Mouse (Mus musculus) liver, embryonic 11.5 days (tissue): ENCODE data around the gene Tdrd9. TPM values are rescaled to one million over a fixed set of nuclear protein-coding genes. Genes with fewer than 3 reads are reported as not detected.

Experiments used
- ATAC-seq: fragments of 200-750 bp; cut with Nextera tagmentation; replicated peaks from 2 replicates; pipeline ENCODE4 v1.8.0; 2017; ENCODE audit warnings: moderate number of reproducible peaks, mild to moderate bottlenecking, moderate TSS enrichment, moderate library complexity; ENCODE audit not compliant: low FRiP score
- DNase-seq: peaks from one replicate; pipeline ENCODE4 v3.0.0-alpha.2; 2017; ENCODE audit warnings: low spot score
- H3K27ac ChIP-seq: fragments of 300-500 bp; sonication (generic); 2 replicates; pipeline ENCODE4 v1.5.1; 2014; ENCODE audit warnings: mild to moderate bottlenecking, low read depth, low read length, control low read depth
- H3K27me3 ChIP-seq: fragments of 300-500 bp; sonication (generic); replicated peaks from 2 replicates; pipeline ENCODE4 v1.6.1; 2014; ENCODE audit warnings: low read length, mixed read lengths; ENCODE audit not compliant: control insufficient read depth, insufficient read depth
- H3K36me3 ChIP-seq: fragments of 300-500 bp; sonication (generic); 2 replicates; pipeline ENCODE4 v1.6.1; 2014; ENCODE audit warnings: mild to moderate bottlenecking, low read length, moderate library complexity, mixed read lengths; ENCODE audit not compliant: control insufficient read depth, insufficient read depth
- H3K4me1 ChIP-seq: fragments of 300-500 bp; sonication (generic); replicated peaks from 2 replicates; pipeline ENCODE4 v1.6.1; 2014; ENCODE audit warnings: low read length, mixed read lengths; ENCODE audit not compliant: control insufficient read depth, insufficient read depth
- H3K4me2 ChIP-seq: fragments of 300-500 bp; sonication (generic); 2 replicates; pipeline ENCODE4 v1.6.1; 2014; ENCODE audit warnings: mild to moderate bottlenecking, control low read depth, moderate library complexity
- H3K4me3 ChIP-seq: fragments of 300-500 bp; sonication (generic); 2 replicates; pipeline ENCODE4 v1.5.1; 2014; ENCODE audit warnings: low read depth, low read length, control low read depth
- H3K9ac ChIP-seq: fragments of 300-500 bp; sonication (generic); 2 replicates; pipeline ENCODE4 v1.6.1; 2014; ENCODE audit warnings: low read depth, low read length, control low read depth
- H3K9me3 ChIP-seq: fragments of 300-500 bp; sonication (generic); 2 replicates; pipeline ENCODE4 v1.6.1; 2016; ENCODE audit warnings: low read length, inconsistent platforms, mixed read lengths; ENCODE audit not compliant: control insufficient read depth
- WGBS: fragments of 180-500 bp; shearing (Covaris S2); extraction: QIAGEN DNeasy Blood & Tissue Kit; methylation state at CpG from one replicate; pipeline ENCODE4 v1.1.7; 2014; 5-methylcytosine and 5-hydroxymethylcytosine counted together
- polyA plus RNA-seq: library from polyadenylated mRNA; unstranded; fragments of >200 nt; fragmentation: Nextera tagmentation; extraction: Ambion mirVana; gene quantifications from 2 replicates; pipeline ENCODE4 v1.2.1, GENCODE M21; 2014

The Tdrd9 gene
- polyA plus RNA-seq, 1 experiment from 2014 or later, result 0.40 TPM

DNA sequence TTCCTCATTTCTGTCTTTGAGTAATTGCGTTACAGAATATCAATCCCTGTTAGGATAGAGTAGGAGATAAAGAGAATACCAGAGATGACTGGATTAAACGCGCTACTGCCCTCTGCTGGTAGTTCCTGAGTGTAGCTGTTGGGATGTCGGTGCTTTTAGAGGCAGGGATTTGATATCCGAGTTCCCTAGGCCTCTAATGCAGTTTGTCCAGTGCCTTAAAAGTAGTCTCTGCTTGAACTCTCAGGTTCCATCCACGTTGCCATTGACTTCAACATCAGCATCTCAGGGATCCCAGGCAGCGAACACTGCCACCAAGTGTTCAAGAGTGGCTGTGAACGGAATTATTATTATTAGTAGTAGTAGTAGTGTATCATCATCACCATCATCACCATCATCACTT is 29.9 kb downstream of the Tdrd9 start:
- 23% methylated on average over 8 of the region's 8 CpGs for WGBS
- H3K36me3 ChIP-seq, result no peaks in the 10 kb centered on the region
- ATAC-seq (no peak), DNase-seq (peak; percentile 46)
- no peak overlapping the region for H3K4me3 ChIP-seq
- no peak overlapping the region for H3K27ac ChIP-seq
- H3K9ac ChIP-seq, result no peak overlapping the region
- H3K27me3 ChIP-seq, result no peaks in the 10 kb centered on the region
- no peaks in the 10 kb centered on the region for H3K9me3 ChIP-seq
- no peak overlapping the region for H3K4me2 ChIP-seq
- no peaks in the 10 kb centered on the region for H3K4me1 ChIP-seq

DNA sequence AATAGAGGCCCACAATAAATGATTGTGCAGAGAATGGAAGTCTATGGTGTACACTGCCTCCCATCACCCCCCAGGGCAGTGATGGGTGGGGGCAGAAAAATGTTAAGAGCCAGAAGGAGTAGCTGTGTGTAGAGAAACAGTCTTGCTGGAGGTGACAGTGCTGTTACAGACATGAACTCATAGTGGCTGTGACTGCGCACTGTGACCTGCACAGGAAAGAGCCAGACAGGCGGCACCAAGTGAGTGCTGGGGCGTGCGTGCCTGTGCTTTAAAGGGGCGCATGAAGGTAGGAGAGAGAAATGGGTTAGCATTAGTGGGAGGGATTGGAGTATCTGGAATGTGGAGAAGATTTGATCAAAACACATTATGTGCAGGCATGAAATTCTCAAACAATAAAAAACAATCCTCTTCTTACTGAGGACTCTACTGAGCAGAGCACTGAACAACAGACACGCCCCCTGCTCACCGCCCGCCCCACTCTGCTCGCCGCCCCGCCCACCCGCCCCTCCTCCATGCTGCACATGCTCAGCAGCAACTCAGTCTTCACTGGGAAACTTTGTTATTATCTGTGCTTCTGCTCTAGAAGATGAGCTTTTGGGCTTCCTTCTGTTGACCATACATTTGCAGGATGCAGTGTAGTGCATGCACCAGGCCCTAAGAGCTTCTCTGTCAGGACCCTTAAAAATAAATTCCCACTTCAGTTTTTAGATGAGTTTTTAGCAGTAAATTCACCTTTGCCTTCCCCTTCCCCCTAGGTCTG is 41.3 kb downstream of the Tdrd9 start:
- DNase-seq (no peak), ATAC-seq (peak; percentile 34; the same call in 1 of the 2 replicates)
- Histone ChIP-seq H3K9ac (no peak overlapping the region), H3K9me3 (no peaks in the 10 kb centered on the region), H3K27ac (no peak overlapping the region), H3K4me3 (no peak overlapping the region), H3K27me3 (no peaks in the 10 kb centered on the region), H3K36me3 (no peaks in the 10 kb centered on the region), H3K4me1 (no peaks in the 10 kb centered on the region), H3K4me2 (no peak overlapping the region)
- 42% methylated on average over 12 of the region's 12 CpGs for WGBS

DNA sequence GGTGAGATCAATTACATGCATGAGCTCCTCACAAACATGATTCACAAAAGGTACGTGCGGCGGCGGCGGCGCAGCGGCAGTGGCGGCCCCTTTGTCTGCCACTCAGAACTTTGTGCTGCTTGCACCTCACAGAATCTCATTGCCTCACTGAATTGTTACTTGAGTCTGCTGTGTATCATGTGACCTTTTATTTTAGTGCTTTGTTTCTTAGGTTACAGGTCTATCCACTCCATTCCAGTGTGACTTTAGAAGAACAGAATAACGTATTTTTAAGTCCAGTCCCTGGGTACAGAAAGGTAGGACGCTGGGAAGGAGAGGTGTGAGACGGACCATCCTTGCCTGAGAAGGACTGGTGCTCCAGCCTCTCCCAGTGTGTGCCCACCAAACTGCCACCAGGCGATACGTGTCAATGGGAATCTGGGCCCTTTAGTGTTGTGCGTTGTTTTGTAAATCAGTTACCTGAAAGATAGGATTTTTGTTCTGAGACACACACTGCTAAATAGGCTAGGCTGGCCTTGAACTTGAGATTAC is 42.0 kb downstream of the Tdrd9 start:
- no peak overlapping the region for H3K4me2 ChIP-seq
- H3K4me1 ChIP-seq, result no peaks in the 10 kb centered on the region
- ATAC-seq, result no peak; the same call in 1 of the 2 replicates
- 46% methylated on average over 14 of the region's 14 CpGs for WGBS
- H3K4me3 ChIP-seq, result no peak overlapping the region
- H3K27me3 ChIP-seq, result no peaks in the 10 kb centered on the region
- no peaks in the 10 kb centered on the region for H3K36me3 ChIP-seq
- no peak for DNase-seq
- no peaks in the 10 kb centered on the region for H3K9me3 ChIP-seq
- H3K9ac ChIP-seq, result no peak overlapping the region
- H3K27ac ChIP-seq, result no peak overlapping the region

DNA sequence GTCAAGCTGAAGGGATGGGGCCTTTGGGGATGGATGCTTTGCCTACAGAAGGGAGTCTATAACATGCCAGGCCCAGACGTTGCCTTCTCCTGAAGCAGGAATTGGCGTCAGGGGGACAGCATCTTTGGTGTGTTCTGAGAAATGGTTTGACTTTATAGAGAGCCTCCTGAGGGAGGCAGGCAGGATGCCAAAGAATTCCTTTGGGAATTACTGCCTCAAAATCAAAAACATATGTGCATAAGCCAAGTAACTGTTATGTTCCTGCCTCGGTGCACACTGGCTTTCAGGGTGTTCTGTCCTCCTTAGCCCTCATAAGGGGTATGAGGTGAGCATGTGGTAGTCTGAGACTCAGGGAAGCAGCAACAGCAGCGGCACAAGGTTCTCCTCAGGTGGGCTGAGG is 45.0 kb downstream of the Tdrd9 start:
- DNase-seq (no peak), ATAC-seq (no peak)
- no peak overlapping the region for H3K27ac ChIP-seq
- WGBS, result 78% methylated on average over 4 of the region's 4 CpGs
- H3K9me3 ChIP-seq, result no peaks in the 10 kb centered on the region
- no peak overlapping the region for H3K4me2 ChIP-seq
- H3K36me3 ChIP-seq, result no peaks in the 10 kb centered on the region
- no peak overlapping the region for H3K4me3 ChIP-seq
- no peaks in the 10 kb centered on the region for H3K4me1 ChIP-seq
- no peaks in the 10 kb centered on the region for H3K27me3 ChIP-seq
- H3K9ac ChIP-seq, result no peak overlapping the region

DNA sequence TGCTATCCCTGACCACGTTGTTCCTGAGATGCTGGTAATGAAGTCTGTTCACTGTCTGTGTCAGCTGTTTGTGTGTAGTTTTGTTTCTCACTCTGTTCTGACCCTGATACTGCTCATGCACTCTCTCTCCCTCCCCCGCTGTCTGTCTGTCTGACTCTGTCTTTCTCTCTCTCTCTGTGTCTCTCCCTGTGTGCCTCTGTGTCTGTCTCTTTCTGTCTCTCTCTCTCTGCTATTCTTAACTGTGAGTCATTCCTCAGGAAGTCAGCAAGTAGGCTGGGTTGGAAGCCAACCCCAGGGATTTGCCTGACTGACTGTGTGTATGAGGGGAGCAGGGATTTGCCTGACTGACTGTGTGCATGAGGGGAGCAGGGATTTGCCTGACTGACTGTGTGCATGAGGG is 51.9 kb downstream of the Tdrd9 start:
- no peaks in the 10 kb centered on the region for H3K36me3 ChIP-seq
- H3K27ac ChIP-seq, result no peak overlapping the region
- no peak overlapping the region for H3K4me2 ChIP-seq
- H3K4me1 ChIP-seq, result no peaks in the 10 kb centered on the region
- H3K27me3 ChIP-seq, result no peaks in the 10 kb centered on the region
- no peak for ATAC-seq
- no peak overlapping the region for H3K4me3 ChIP-seq
- peaks cover 5% of the 10 kb centered on the region; the same call in 1 of the 2 replicates for H3K9me3 ChIP-seq
- DNase-seq, result no peak
- no peak overlapping the region for H3K9ac ChIP-seq
- WGBS, result 84% methylated on average over 2 of the region's 2 CpGs

DNA sequence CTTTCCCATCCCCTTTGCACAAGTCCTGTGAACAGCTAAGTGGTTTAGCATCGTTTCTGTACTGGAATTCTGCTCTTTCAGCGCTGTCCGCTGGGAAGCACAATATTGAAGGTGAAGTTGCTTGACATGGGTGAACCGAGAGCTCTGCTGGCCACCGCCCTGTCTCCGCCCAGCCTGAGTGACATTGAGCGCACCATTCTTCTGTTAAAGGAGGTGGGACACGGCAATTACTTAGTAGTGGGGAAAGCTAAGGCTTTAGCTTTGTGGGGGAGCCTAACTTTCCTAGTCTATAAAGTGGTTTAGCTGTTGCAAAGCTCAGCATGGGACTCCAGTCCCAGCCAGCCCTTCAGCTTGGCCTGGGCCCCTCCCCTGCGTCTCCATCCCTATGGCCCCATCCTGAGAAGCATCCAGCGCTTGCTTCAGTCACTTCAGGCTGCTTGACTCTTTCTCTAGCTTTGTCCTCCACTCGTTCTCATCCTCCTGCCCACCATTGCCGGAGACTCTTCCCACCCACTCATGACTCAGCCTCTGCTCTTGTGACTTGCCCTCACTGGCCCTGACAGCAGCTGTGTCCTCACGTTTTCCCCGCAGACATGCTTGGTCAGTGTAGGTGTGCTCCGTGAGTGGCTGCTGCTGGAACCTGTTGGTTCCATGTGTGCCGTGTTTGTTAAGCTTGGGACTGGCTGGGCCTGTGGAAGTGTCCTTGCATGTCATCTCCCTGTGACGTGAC is 53.4 kb downstream of the Tdrd9 start:
- no peak overlapping the region for H3K9ac ChIP-seq
- H3K27ac ChIP-seq, result no peak overlapping the region
- H3K9me3 ChIP-seq, result peaks cover 5% of the 10 kb centered on the region; the same call in 1 of the 2 replicates
- no peaks in the 10 kb centered on the region for H3K4me1 ChIP-seq
- 79% methylated on average over 17 of the region's 17 CpGs for WGBS
- no peaks in the 10 kb centered on the region for H3K27me3 ChIP-seq
- no peak overlapping the region for H3K4me2 ChIP-seq
- ATAC-seq, result no peak
- H3K4me3 ChIP-seq, result no peak overlapping the region
- no peak for DNase-seq
- no peaks in the 10 kb centered on the region for H3K36me3 ChIP-seq

DNA sequence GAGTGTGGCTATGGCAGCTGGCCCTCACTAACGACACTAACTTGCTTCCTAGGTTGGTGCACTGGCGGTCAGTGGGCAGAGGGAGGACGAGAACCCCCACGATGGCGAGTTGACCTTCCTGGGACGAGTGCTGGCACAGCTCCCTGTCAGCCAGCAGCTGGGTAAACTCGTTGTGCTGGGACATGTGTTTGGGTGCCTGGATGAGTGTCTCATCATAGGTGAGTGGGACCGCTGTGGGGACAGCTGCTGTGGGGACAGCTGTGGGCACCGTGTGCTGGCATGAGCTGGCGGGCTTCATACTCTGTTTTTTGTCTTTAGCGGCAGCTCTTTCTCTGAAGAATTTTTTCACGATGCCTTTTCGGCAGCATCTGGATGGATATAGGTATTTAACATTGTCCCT is 54.1 kb downstream of the Tdrd9 start:
- DNase-seq, result no peak
- ATAC-seq, result no peak
- H3K27me3 ChIP-seq, result no peaks in the 10 kb centered on the region
- H3K4me1 ChIP-seq, result no peaks in the 10 kb centered on the region
- no peaks in the 10 kb centered on the region for H3K36me3 ChIP-seq
- no peak overlapping the region for H3K27ac ChIP-seq
- H3K4me3 ChIP-seq, result no peak overlapping the region
- H3K9ac ChIP-seq, result no peak overlapping the region
- WGBS, result 84% methylated on average over 13 of the region's 13 CpGs
- H3K4me2 ChIP-seq, result no peak overlapping the region
- H3K9me3 ChIP-seq, result peaks cover 5% of the 10 kb centered on the region; the same call in 1 of the 2 replicates

DNA sequence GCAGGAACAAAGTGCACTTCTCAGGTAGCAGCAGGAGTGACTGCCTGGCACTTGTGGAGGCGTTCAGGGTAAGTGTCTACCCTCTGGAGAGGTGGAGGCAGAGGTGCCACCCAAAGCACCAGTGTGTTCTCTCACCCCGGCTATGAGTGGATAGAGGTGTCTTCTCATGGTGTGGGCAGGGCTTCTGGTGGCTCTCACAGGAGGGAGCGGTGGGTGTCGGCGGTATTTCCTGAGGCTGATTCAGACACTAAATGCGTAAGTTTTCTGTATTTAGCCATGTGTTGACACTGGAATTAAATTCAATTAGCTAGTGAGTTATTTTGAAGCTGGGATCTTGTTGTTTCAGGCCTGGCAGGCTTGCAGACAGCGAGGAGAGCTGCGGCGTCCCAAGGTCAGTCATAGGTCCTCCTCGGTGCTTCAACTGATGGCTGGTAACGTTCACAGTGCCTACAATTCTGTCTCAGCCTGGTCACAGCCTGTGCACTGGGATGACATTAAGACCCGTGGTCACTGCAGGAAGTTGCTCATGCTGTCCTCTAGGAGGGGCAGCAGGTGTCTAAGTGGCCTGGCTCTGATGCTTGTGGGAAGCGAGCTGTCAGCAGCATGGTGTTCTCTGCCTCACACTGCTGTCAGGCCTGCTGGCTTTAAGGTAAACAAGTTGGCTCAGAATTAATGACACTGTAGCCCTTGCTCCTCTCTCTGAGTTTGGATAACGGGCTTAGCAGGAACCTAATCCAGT is 54.7 kb downstream of the Tdrd9 start:
- H3K4me3 ChIP-seq, result no peak overlapping the region
- no peaks in the 10 kb centered on the region for H3K27me3 ChIP-seq
- ATAC-seq (no peak), DNase-seq (no peak)
- no peaks in the 10 kb centered on the region for H3K4me1 ChIP-seq
- no peak overlapping the region for H3K27ac ChIP-seq
- H3K9ac ChIP-seq, result no peak overlapping the region
- no peaks in the 10 kb centered on the region for H3K36me3 ChIP-seq
- WGBS, result 71% methylated on average over 14 of the region's 14 CpGs
- peaks cover 5% of the 10 kb centered on the region; the same call in 1 of the 2 replicates for H3K9me3 ChIP-seq
- no peak overlapping the region for H3K4me2 ChIP-seq
